Mouse (Mus musculus): ENCODE results near the gene Cadm1. TPM values are rescaled to one million over a fixed set of nuclear protein-coding genes. Genes with fewer than 3 reads are reported as not detected.
A peak's percentile ranks its signal among the peaks of the same experiment; 100 is the strongest.

Gene Cadm1
- polyA plus RNA-seq, 1 experiment from 2014 or later = 206 TPM

- 79% methylated on average over 6 of the region's 6 CpGs for WGBS
- no peak for ATAC-seq
- H3K4me1 ChIP-seq (ENCODE audit: control insufficient read depth, insufficient read depth, low read length) = peaks cover 25% of the 10 kb centered on the region; the same call in 1 of the 2 replicates
- H3K9ac ChIP-seq (ENCODE audit: low read length) = no peak overlapping the region
- no peaks in the 10 kb centered on the region for H3K9me3 ChIP-seq (replicated peaks; ENCODE audit: control insufficient read depth, low read length)
- H3K36me3 ChIP-seq (ENCODE audit: control insufficient read depth, insufficient read depth, low read length) = no peaks in the 10 kb centered on the region
- no peaks in the 10 kb centered on the region for H3K27me3 ChIP-seq (replicated peaks; ENCODE audit: control insufficient read depth, insufficient read depth, low read length)
- DNase-seq (ENCODE audit: low spot score) = no peak
- H3K4me3 ChIP-seq (ENCODE audit: low read depth, low read length) = no peak overlapping the region
- H3K4me2 ChIP-seq (ENCODE audit: low read length) = no peak overlapping the region
- no peak overlapping the region for H3K27ac ChIP-seq (ENCODE audit: low read depth, low read length)
Measured at GRCm38 (mm10) chr9:47581576-47582365, 51.8 kb downstream of the Cadm1 start.

DNA sequence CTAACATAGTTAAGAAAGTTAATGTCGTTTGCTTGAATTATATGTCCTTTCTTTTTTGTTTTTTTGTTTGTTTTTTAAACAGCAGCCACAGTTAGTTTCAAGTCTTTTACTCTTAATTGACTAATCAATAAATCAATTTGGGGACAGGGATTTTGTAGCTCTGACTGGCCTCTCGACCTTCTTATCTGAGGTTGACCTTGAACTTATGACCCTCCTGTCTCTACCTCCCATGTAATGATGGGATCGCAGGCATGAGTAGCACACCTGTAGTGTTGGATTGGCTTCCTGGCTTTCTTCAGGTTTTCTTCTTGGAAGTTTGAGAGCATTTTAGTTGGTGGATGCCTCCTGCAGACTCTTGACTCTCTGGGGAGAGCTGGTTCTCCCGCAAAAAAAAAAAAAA lies 53.3 kb downstream of the Cadm1 start:
- H3K36me3 ChIP-seq (ENCODE audit: control insufficient read depth, insufficient read depth, low read length) = no peaks in the 10 kb centered on the region
- WGBS = 90% methylated on average over 4 of the region's 4 CpGs
- no peak overlapping the region for H3K4me3 ChIP-seq (ENCODE audit: low read depth, low read length)
- no peak overlapping the region for H3K9ac ChIP-seq (ENCODE audit: low read length)
- peaks cover 30% of the 10 kb centered on the region; the same call in 1 of the 2 replicates for H3K4me1 ChIP-seq (ENCODE audit: control insufficient read depth, insufficient read depth, low read length)
- H3K4me2 ChIP-seq (ENCODE audit: low read length) = no peak overlapping the region
- no peaks in the 10 kb centered on the region for H3K9me3 ChIP-seq (replicated peaks; ENCODE audit: control insufficient read depth, low read length)
- H3K27ac ChIP-seq (ENCODE audit: low read depth, low read length) = no peak overlapping the region
- ATAC-seq (no peak), DNase-seq (ENCODE audit: low spot score) (no peak)
- H3K27me3 ChIP-seq (replicated peaks; ENCODE audit: control insufficient read depth, insufficient read depth, low read length) = no peaks in the 10 kb centered on the region

GRCm38 (mm10) chr9:47586176-47586575 lies 56.2 kb downstream of the Cadm1 start:
- Histone ChIP-seq H3K27ac (ENCODE audit: low read depth, low read length) (peak overlapping the region; percentile 5; the same call in 1 of the 2 replicates), H3K4me2 (ENCODE audit: low read length) (peak overlapping the region; percentile 24; the same call in 1 of the 2 replicates), H3K27me3 (replicated peaks; ENCODE audit: control insufficient read depth, insufficient read depth, low read length) (no peaks in the 10 kb centered on the region), H3K4me3 (ENCODE audit: low read depth, low read length) (no peak overlapping the region), H3K36me3 (ENCODE audit: control insufficient read depth, insufficient read depth, low read length) (no peaks in the 10 kb centered on the region), H3K4me1 (ENCODE audit: control insufficient read depth, insufficient read depth, low read length) (peaks cover 33% of the 10 kb centered on the region; the same call in 1 of the 2 replicates), H3K9me3 (replicated peaks; ENCODE audit: control insufficient read depth, low read length) (no peaks in the 10 kb centered on the region), H3K9ac (ENCODE audit: low read length) (no peak overlapping the region)
- 15% methylated on average over 5 of the region's 5 CpGs for WGBS
- DNase-seq (ENCODE audit: low spot score) (peak; percentile 68), ATAC-seq (peak; percentile 63)

DNA sequence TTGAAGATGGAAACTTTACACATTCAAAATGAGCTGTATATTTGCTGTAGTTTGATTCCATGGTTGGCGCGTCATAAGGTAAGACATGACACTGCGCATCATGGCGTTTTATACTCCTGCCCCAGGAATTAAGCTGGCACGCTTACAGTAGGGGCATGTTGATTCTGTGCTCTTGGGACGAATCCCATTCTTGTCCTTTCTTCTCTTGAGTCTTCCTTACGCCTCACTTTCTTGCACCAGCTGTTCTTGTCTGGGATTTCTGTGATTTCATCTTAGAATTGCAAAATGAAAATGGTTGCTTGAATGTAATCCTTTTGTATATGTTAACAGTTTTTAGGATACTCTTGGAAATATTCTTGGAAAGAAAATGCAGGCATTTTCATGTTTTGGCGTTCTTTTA lies 56.9 kb downstream of the Cadm1 start:
- DNase-seq (ENCODE audit: low spot score) (peak; percentile 54), ATAC-seq (peak; percentile 44; the same call in 1 of the 2 replicates)
- no peaks in the 10 kb centered on the region for H3K27me3 ChIP-seq (replicated peaks; ENCODE audit: control insufficient read depth, insufficient read depth, low read length)
- peaks cover 33% of the 10 kb centered on the region; the same call in 1 of the 2 replicates for H3K4me1 ChIP-seq (ENCODE audit: control insufficient read depth, insufficient read depth, low read length)
- WGBS = 48% methylated on average over 8 of the region's 8 CpGs
- no peak overlapping the region for H3K4me3 ChIP-seq (ENCODE audit: low read depth, low read length)
- no peak overlapping the region for H3K9ac ChIP-seq (ENCODE audit: low read length)
- H3K4me2 ChIP-seq (ENCODE audit: low read length) = peak overlapping the region; percentile 24; the same call in 1 of the 2 replicates
- peak overlapping the region; percentile 5; the same call in 1 of the 2 replicates for H3K27ac ChIP-seq (ENCODE audit: low read depth, low read length)
- H3K36me3 ChIP-seq (ENCODE audit: control insufficient read depth, insufficient read depth, low read length) = no peaks in the 10 kb centered on the region
- H3K9me3 ChIP-seq (replicated peaks; ENCODE audit: control insufficient read depth, low read length) = no peaks in the 10 kb centered on the region

DNA sequence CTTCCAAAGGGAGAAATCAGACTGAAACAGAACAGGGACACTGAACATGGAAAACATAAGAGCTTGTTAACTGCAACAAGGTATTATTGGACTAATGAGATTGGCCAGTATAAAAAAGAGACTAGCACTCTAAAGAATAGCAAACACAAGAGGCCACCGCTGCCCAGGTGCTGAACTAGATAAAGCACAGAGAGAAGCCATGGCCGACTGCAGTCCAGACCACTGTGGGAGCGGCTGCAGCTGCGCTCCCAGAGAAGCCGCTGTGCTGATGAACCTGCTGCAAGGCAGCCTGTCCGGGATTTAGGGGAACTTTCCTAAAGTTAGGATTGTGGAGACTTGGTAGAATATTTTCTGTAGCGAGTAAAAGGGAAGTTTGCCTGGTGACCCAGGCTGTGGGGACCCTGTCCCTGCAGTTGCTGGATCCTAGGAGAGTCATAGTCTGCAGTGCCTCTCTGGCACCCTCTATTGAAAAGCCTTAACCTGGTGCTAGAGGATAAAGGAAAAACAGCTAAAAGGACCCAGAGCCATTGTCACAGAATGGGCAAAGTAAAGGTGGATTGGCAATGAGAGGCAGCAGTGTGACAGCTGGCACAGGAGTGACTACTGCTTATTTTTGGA lies 57.7 kb downstream of the Cadm1 start:
- no peak for ATAC-seq
- WGBS = 32% methylated on average over 7 of the region's 7 CpGs
- Histone ChIP-seq H3K27me3 (replicated peaks; ENCODE audit: control insufficient read depth, insufficient read depth, low read length) (no peaks in the 10 kb centered on the region), H3K4me1 (ENCODE audit: control insufficient read depth, insufficient read depth, low read length) (peaks cover 33% of the 10 kb centered on the region; the same call in 1 of the 2 replicates), H3K36me3 (ENCODE audit: control insufficient read depth, insufficient read depth, low read length) (no peaks in the 10 kb centered on the region), H3K4me2 (ENCODE audit: low read length) (no peak overlapping the region), H3K9ac (ENCODE audit: low read length) (no peak overlapping the region), H3K4me3 (ENCODE audit: low read depth, low read length) (no peak overlapping the region), H3K27ac (ENCODE audit: low read depth, low read length) (no peak overlapping the region), H3K9me3 (replicated peaks; ENCODE audit: control insufficient read depth, low read length) (no peaks in the 10 kb centered on the region)
- DNase-seq (ENCODE audit: low spot score) = no peak

DNA sequence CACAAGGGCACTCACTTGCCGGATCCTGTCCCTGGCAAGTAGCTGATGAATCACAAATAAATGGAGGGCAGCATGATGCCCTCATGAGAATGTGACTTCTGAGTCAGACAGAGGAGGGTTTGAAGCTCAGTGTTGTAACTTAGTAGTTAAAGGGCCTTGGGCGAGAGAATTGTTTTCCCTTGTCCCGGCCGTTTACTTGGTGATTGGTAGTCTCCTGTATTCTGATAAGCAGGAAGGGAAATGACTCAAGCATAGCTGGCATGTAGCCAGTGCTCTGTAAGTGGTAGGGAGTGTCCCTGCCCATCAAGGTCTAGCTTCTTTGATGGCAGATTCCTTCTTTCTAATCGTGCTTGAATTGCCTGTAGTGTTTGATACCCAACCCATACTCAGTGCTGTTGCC lies 59.9 kb downstream of the Cadm1 start:
- H3K27me3 ChIP-seq (replicated peaks; ENCODE audit: control insufficient read depth, insufficient read depth, low read length) = no peaks in the 10 kb centered on the region
- ATAC-seq = no peak
- no peak for DNase-seq (ENCODE audit: low spot score)
- H3K27ac ChIP-seq (ENCODE audit: low read depth, low read length) = no peak overlapping the region
- H3K4me2 ChIP-seq (ENCODE audit: low read length) = no peak overlapping the region
- H3K4me3 ChIP-seq (ENCODE audit: low read depth, low read length) = no peak overlapping the region
- H3K9me3 ChIP-seq (replicated peaks; ENCODE audit: control insufficient read depth, low read length) = no peaks in the 10 kb centered on the region
- 56% methylated on average over 5 of the region's 5 CpGs for WGBS
- H3K9ac ChIP-seq (ENCODE audit: low read length) = no peak overlapping the region
- H3K36me3 ChIP-seq (ENCODE audit: control insufficient read depth, insufficient read depth, low read length) = no peaks in the 10 kb centered on the region
- H3K4me1 ChIP-seq (ENCODE audit: control insufficient read depth, insufficient read depth, low read length) = peaks cover 28% of the 10 kb centered on the region; the same call in 1 of the 2 replicates

GRCm38 (mm10) chr9:47601541-47601940 lies 71.6 kb downstream of the Cadm1 start:
- H3K4me1 ChIP-seq (ENCODE audit: control insufficient read depth, insufficient read depth, low read length) = peaks cover 4% of the 10 kb centered on the region; the same call in 1 of the 2 replicates
- no peak overlapping the region for H3K4me3 ChIP-seq (ENCODE audit: low read depth, low read length)
- H3K27ac ChIP-seq (ENCODE audit: low read depth, low read length) = no peak overlapping the region
- no peaks in the 10 kb centered on the region for H3K9me3 ChIP-seq (replicated peaks; ENCODE audit: control insufficient read depth, low read length)
- DNase-seq (ENCODE audit: low spot score) = no peak
- H3K9ac ChIP-seq (ENCODE audit: low read length) = no peak overlapping the region
- no peak for ATAC-seq
- H3K36me3 ChIP-seq (ENCODE audit: control insufficient read depth, insufficient read depth, low read length) = no peaks in the 10 kb centered on the region
- no peak overlapping the region for H3K4me2 ChIP-seq (ENCODE audit: low read length)
- WGBS = 80% methylated on average over 11 of the region's 11 CpGs
- no peaks in the 10 kb centered on the region for H3K27me3 ChIP-seq (replicated peaks; ENCODE audit: control insufficient read depth, insufficient read depth, low read length)

DNA sequence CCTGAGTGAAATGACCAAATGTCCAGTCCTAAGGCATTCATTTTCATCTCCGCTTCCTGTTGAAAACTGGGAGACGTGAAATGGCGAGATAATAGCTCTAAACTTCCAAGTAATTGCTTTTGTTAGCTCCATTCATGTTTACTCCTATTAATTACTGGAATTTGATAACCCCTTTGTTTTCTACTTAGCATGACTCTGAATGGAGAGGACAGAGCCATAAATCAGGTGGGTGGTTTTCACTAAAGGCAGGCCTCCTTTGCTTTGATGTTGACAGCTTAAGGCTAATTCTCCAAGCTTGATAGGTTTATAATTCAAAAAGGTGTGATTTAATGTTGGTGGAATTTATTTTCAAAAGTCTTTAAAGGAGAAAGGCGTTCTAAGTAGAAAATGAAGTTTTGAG lies 74.0 kb downstream of the Cadm1 start:
- no peak for DNase-seq (ENCODE audit: low spot score)
- no peak overlapping the region for H3K27ac ChIP-seq (ENCODE audit: low read depth, low read length)
- no peak overlapping the region for H3K4me3 ChIP-seq (ENCODE audit: low read depth, low read length)
- ATAC-seq = no peak
- 26% methylated on average over 4 of the region's 4 CpGs for WGBS
- no peak overlapping the region for H3K9ac ChIP-seq (ENCODE audit: low read length)
- H3K4me2 ChIP-seq (ENCODE audit: low read length) = no peak overlapping the region
- no peaks in the 10 kb centered on the region for H3K36me3 ChIP-seq (ENCODE audit: control insufficient read depth, insufficient read depth, low read length)
- H3K27me3 ChIP-seq (replicated peaks; ENCODE audit: control insufficient read depth, insufficient read depth, low read length) = no peaks in the 10 kb centered on the region
- H3K4me1 ChIP-seq (ENCODE audit: control insufficient read depth, insufficient read depth, low read length) = peaks cover 7% of the 10 kb centered on the region
- no peaks in the 10 kb centered on the region for H3K9me3 ChIP-seq (replicated peaks; ENCODE audit: control insufficient read depth, low read length)

DNA sequence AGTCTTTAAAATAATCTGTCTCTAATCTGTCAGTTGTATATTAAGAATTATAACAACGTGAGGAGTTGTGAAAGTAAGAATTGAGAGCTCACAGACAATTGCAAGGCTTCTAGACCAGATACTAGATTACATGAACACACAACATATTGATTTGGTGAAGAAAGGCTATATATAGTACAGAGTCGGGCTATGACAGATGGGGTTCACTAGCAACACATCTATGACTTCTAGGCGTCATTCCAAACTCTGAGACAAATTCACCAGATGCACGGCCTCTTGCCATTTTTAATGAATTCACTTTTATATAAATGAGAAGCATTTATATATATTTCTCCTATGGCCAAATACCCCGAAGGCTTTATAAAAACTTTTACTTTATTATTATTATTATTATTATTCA lies 75.7 kb downstream of the Cadm1 start:
- H3K4me2 ChIP-seq (ENCODE audit: low read length) = no peak overlapping the region
- H3K4me3 ChIP-seq (ENCODE audit: low read depth, low read length) = no peak overlapping the region
- H3K27ac ChIP-seq (ENCODE audit: low read depth, low read length) = peak overlapping the region; percentile 52; the same call in 1 of the 2 replicates
- peak; percentile 86 for DNase-seq (ENCODE audit: low spot score)
- H3K9ac ChIP-seq (ENCODE audit: low read length) = no peak overlapping the region
- H3K36me3 ChIP-seq (ENCODE audit: control insufficient read depth, insufficient read depth, low read length) = no peaks in the 10 kb centered on the region
- no peaks in the 10 kb centered on the region for H3K27me3 ChIP-seq (replicated peaks; ENCODE audit: control insufficient read depth, insufficient read depth, low read length)
- no peaks in the 10 kb centered on the region for H3K9me3 ChIP-seq (replicated peaks; ENCODE audit: control insufficient read depth, low read length)
- WGBS = 68% methylated on average over 5 of the region's 5 CpGs
- ATAC-seq = peak; percentile 68; the same call in 1 of the 2 replicates
- H3K4me1 ChIP-seq (ENCODE audit: control insufficient read depth, insufficient read depth, low read length) = peaks cover 20% of the 10 kb centered on the region
